Mouse (Mus musculus): ENCODE results near the gene Gpd2.

Gene Gpd2

DNA sequence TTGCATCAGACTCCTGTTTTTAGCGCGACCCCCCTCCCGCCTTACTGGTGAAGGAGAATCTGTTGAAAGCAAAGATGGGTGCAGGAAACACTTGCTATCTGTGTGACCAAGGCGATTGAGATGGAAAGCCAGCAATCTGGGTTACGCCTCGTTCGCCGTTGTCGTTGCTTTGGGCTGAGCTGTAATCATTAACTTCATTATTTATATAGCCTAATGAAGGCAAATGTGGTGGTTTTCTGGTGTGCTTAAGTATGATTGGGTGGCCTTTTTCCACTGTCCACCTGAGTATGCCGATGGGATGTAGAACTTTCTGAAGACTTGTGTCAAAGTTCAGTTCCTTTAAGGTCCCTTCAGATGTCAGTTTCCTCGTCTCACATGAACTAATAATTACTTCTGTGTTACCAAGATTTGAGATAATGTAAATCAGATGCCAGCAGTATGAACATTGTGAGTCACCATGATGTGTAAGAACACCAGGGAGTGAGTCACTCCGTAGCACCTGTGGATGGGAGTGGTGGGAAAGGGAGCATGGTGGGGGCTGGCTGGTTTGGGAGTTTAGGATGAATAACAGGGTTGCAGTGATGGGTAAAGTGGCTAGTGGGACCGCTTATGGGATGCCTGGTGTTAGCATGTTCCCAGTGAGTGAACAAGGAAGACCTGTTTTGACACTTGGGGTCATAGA lies 14.3 kb downstream of the Gpd2 start:
- no peak for DNase-seq

DNA sequence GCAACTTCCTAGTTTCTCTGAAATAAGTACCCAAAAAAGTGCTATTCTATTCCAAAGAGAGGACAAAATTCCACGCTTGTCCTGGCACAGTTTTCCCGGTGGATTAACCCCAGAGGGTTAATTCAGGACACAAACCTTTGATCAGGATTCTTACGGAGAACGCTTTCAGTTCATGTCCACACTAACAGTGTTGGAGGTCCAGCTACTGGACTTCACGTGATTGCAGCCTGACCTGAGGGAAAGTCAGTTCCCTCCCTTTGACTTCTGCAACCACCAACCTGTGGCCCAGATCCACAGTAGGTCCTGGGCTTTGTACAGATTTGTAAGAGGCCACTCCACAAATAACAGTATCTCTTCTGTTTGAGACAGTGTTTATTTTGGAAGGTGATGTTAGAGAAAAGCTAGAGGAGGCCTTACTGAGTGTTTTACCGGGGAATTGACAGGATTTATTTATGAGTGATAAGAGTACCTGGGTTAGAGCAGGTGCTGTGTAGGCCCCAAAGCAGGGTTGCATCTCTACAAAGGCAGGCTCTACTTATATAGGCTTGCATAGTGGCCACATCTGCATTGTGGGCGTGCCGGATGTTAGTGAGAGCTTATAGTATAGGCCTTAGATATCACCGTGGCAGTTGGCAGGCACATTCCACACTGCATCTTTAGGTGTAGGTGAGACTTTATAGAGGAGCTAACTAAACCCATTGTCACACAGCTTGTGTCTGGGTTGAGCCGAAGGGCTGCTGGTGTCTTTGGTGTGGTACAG lies 15.3 kb downstream of the Gpd2 start:
- no peak for DNase-seq

DNA sequence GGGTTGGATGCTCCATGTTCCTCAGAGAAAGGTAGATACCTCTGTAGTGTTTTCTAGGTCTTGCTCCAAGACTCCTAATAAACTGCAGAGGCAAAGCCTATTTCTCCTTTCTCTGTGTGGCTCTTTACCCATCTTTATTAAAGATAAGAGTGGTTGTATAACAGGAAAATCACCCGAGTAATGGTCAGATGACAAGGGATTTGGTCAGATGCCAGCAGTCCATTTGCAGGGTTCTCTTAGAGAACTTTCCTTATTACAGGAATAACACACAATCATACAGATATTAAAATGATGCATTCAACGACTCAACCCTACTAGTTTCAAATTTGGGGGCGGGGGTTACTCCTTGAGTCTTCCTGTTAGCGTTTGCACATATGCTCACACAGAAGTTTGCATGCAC lies 16.8 kb downstream of the Gpd2 start:
- peak; percentile 39 for DNase-seq

DNA sequence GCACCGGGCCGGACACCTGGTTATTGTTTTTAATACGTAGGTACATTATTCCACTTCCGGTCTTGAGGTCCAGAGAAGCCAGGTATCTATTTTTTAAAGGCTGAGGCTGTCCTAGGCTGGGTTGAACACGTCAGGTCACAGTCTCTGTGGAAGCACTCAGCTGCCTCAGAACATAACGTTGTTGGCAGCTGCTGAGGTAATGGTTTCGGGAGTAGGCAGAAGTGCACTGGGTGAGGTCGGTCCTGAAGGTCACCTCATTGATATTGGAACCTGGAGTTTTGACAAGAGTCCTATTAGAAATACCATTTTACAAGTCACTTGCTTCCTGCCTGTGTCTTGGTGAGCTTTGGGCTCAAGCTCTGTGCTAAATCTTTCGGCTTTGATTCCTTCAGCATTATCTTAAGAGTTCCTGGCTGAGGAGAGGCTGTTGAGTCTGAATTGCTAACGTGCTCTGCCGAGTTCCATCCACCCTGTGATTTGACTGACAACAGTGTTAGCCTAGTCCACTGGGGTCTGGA lies 17.8 kb downstream of the Gpd2 start:
- peak; percentile 49 for DNase-seq

DNA sequence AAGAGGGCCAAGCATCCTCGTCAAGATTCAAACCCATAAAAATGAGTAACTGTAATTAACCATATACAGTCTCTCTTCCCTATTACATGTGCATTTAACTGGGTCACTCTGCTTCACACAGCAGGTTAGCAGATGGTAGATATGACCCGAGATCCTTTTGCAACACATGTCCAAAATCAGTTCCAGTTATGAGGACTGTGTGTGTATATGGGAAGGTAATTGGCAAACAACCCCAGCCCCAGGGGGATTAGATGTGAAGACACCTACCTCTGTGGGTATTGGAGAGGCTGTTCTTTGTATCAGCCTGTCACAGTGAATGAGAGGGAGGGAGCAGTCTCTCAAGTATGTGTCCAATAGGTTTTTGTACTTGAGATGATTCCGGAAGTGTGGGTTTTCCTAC lies 18.4 kb downstream of the Gpd2 start:
- peak; percentile 78 for DNase-seq

DNA sequence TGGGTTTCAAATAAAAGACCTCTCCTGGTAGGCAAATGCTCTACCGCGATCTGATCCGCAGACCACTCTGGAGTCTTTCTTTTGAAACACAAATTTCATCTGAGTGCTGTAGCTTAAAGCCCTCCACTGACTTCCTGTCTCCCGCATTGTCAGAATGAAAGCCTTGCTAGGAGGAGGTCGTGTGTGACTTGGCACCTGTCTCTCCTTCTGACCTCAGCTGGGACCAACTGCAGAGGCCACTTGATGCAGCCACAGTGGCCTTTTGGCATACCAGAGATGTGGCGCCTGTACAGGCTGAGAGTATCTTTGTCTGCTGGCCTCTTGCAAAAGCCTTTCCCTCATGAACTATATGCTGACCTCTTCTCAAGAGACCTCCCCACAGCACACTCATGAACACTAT lies 19.0 kb downstream of the Gpd2 start:
- DNase-seq, result peak; percentile 59

DNA sequence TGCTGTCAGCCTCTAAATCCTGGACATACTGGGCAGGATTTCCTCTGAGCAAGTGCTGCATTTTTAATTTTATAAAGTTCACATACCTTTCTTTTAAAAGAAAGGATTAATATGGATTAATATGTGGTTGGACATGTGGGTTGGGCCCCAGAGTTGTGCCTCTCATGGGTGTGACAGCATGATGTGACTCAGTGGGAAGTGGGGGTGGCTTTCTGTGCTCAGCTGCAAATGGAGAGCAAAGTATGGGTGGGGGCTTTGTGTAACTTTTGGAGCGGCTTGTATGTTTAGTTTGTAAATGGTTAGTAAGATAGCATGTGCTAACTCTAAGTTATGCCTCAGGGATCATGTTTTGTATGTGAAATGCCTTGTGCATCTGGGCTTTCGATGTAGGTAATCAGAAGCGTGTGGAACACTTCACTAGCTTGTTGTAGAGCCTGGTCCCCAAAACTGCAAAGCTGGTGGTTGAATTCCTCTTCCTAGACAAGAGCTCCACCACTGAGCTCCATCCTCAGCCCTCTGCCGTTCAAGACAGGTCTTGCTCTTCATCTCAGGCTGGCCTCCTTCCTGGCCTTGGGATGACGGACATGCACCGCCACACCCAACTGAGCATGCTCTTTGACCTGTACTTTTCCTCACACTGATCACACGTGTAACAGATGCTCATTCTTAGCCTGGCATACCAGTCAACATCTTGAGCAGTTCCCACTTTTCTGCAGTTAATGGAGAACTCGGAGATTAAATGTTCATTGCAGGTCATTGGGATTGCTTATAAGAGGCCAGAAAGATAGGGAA lies 24.0 kb downstream of the Gpd2 start:
- no peak for DNase-seq

DNA sequence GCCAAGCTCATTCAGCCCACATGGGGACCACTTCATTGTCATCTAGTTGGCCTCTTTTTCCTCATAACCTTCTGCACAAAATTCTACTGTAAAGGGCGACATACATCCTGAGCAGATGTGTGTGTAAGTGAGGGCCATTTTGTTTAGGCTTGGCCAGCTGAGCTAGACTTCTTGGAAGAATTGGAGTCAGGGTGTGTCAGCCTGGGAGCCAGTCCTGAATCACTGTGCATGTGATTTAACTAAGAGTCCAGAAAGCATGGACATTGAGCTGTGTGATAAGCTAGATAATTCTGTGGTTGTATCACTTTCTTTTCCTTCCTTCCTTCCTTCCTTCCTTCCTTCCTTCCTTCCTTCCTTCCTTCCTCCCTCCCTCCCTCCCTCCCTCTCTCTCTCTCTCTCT lies 26.0 kb downstream of the Gpd2 start:
- DNase-seq, result no peak

DNA sequence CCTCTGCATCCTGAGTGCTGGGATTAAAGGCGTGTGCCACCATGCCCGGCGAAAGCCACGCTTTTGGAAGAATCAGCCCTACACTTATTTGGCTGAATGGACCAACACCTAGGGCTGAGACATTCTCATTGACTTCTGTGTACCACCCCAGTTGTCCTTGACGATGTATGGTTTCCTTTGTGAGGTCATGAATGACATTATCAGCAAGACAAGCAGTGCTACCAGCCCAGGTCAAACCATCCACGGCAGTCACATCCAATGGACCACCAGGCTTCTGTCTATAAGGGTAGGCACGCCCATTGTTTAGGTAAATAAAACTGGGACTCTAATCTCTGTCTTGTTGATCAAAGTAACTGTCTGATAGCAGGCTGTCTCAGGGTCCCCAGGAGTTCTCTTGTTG lies 27.5 kb downstream of the Gpd2 start:
- DNase-seq, result no peak

DNA sequence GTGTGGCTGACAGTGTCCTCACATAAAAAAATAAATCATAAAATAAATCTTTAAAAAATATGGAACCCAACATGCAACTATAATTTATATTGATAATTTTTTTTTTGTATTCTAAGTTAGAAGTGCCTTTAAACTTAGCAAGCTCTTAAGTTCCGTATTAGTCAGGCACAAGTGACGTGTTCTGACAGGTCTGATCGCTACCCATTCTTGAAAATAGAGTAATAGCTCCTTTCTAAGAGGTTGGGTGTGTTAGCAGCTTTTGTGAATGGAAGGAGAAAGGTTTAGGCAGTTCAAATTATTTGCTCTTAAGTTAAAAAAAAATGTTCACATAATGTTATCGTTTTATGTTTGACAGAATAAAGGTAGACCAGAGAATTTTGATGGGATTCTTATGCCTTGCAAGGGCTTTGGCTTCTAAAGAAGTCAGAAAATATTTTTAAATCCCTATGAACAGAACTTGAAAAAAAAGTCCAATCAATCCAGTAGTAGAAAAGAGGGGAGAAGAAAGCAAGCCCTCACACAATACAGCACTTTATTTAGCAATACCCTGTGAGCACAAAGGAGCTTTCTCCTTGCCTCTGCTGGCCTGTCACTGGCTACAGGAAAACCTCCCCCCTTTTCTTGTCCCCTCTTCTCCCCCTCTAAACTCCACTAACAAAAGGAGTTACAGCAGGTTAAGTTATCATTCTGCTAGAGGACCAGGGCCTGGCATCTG lies 29.4 kb downstream of the Gpd2 start:
- no peak for DNase-seq

DNA sequence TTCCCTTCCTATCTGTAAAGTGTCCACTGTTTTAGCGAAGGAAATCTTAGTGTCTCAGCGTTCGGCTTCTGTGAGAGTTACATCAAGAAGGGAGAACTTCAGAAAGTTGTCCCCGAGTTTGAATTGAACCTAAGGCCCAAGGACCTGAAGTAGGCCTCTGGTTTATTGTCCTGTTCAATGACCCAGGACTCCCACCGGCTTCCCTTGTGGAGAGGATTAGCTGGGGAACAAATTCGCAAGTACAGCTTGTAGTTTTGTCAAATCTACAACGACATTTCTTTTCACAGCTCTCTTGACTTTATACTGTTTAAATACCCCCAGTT lies 29.9 kb downstream of the Gpd2 start:
- DNase-seq, result no peak

DNA sequence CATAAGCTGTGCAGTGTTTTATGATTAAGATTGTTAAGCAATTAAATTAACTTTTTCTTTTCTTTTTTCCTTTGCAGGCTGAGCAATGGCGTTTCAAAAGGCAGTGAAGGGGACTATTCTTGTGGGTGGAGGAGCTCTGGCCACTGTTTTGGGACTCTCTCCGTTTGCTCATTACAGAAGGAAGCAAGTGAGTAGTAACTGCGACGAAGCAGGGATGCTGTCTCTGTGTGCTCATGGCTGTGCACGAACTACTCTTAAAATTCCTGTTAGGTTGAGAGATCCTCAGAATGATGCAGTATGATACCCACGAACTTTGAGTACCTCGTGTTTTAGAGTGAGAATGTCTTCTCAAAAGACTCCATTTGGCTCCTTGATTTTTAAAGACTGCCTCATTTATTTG lies 30.5 kb downstream of the Gpd2 start:
- DNase-seq, result no peak

DNA sequence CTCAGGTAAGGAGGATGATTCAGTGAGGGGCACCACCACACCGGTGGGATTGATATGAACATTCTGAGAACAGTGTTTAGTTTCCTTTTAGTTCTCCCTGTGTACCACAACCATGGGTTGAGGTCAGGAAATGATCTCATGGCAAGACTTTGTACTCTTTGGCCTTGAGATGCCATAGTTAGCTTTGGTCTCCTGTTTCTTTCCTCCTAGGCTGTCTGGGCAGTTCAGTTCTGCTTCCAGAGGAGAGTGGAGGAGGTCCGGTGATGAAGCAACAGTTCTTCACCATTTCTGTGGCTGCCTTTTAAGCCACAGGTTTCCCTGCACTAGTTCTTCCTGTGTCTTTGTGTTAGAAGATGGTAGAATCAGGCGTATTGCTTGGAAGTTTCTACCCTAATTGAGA lies 31.4 kb downstream of the Gpd2 start:
- DNase-seq, result no peak

DNA sequence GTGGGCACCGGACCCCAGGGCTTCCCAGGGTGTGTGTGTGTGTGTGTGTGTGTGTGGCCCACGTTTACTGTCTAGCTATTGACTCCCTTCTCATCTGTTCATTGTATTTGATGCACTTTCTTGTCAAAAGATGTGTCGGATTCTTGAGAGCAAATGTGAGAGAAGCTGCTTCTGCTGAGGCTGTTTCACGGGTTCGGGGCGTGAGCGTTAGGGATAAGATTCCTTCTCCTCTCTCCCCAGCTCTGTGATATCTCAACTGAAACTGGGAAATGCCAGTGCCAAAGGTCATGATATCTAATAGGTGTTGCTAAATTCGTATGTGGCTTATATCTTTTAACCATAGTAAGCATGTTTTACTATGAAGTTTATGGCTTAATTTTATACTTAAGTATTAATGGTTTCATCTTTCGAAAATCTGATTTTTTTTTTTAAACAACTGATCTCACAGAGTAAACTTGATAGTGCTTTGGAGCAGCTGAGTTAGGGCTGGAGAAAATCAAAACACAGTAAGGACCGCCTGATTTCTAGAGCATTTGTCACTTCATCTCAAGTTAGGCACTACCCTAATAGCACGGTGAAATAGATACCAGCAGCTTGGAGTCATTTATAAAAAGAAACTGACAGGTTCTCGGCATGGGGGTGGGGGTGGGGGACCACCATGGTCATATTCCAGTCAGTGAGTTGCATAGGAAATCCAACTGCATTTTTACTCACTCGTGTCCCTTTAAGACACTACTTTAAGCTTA lies 32.4 kb downstream of the Gpd2 start:
- no peak for DNase-seq

DNA sequence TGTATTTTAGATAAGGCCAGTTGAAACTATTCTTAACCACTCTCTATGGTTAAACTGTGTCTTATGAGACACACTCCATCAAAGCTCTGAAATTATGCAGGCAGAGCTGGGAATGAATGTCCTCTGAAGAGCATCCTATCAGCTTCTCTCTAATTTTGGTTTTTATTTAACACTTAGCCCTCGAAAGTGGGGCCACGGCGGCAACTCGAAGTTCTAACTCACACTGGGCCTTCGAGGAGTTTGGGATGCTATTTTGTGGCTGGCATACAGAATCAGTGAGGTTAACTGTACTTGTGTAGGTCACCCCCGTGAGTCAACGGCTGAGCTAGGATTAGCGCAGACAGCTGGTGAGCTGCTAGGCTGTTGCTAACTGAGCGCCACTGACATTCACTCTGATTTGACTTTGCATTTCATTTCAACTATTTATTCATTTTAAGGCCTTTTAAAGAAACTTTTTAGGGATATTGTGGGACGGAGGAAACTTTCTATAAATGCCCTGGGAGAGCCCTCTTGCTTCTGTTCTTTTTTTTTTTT lies 42.8 kb downstream of the Gpd2 start:
- DNase-seq, result no peak

DNA sequence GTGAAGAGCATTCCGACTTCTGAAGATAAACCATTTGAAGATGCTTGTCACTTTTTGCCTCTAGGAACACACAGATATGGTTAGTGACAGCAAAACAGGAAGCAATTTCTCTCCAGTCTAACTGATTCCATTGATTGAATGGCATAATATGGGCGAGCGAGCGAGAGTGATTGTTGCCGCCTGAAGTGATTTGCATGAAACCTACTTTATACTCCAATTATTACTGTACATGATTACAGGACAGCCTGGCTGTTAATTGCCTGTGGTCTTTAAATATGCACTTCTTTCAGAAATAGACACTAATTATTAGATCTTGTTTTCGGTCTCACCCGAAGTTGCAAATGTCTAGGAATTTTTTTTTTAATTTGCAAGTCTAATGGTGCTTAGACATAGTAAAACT lies 46.4 kb downstream of the Gpd2 start:
- no peak for DNase-seq

DNA sequence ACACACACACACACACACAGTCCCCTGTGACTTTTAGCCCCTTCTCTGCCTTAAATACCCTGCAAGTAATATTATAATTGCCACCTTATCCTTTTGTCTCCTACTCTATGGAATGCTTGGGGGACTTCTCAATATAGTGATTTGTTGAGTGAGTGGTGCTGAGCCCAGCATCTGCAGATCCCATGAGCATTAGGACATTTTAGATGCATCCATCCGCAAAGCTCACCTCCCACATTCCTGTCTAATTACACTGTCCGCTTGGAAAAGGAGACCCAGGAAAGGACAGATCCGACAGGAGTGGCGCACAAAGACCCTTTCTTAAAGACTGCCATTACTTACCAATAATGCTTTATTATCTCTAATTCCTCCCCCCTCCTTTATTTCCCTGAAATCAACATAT lies 47.8 kb downstream of the Gpd2 start:
- DNase-seq, result no peak

DNA sequence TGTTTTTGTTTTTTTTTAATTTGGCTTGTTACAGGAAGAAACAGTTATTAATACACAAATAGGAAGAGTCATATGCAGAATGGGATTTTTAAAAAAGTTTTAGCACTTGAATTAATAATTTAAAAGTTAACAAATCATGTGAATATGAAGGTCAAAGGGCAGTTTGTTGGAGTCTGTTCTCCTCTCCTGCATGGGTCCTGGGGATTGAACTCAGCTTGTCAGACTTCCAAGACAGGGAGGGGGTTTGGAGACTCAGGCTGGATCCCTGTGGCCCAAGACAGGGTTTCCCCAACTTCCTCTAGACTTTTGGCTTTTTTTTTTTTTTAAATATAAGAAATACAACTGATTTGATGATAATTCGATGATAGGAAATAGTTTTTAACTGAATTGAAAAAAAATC lies 50.6 kb downstream of the Gpd2 start:
- no peak for DNase-seq

DNA sequence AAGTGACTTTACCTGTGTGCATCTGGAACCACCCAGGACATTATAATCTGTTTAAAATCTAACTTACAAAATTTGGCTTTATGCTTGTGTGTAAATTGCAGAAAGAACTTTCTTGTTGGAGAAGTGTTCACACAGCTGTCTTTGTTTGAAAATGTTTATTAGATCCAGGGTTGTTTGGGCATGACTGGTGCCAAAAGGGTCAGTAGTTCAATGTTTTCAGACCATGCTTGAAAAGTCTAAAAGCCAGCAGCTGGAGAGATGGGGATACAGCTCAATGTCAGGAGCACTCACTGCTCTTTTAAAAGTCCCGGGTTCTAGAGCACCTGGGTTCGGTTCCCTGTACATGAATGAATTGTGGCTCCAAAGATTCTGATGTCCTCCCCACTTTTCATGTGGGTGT lies 56.1 kb downstream of the Gpd2 start:
- DNase-seq, result no peak

DNA sequence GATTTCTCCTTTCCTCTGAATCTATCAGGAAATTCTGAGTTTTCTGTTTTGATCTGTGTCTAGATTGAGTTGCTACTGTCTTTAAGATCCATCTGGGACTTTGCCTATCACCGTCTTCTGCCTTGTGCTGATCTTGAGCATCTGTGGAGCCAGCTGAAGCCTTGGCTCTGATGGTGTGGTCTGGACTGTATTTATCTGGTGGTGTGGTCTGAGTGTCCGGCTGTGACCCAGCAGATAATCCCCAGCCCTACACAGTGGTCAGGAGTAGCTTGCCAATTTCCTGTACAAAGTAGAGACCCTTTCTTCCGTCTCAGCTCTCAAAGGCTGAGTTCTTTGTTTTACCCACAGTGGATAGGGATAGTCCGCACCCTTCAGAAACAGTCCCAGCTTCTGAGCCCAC lies 58.6 kb downstream of the Gpd2 start:
- no peak for DNase-seq

DNA sequence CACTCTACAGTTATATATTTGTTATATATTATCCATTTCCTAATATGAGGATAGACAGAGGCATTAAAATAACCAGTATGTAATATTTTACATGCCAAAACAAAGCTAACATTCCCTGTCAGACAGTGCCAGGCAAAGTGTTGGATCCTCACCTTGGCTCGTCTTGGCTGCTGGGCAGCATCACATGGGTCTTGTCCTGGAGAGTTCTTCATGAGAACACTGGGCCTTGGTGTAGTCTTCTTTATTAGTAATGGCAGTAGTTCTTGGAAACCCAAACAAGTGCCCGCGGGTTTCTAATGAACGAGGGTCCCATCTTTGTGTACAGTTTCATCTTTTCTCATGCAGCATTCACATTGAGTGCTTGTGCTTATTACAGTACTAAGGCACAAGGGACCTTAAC lies 59.8 kb downstream of the Gpd2 start:
- DNase-seq, result no peak

DNA sequence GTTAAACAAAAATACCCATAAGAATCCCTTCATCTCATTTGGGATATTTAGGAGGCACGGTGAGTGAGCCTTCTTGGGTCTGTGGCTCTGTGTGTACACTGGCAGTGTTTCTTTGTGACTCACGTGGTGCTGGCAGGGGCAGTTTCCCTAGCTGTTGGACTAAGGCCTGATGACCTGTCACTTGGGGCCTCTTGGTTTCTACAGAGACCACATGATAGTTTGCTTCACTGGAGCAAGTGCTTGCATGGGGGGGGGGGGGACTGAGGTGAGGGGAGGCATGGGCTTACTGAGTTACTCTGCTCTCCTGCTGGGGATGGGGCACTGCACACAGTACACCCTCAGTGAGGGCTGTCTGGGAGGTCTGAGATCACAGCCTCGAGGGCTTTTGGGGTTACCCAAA lies 64.1 kb downstream of the Gpd2 start:
- peak; percentile 10 for DNase-seq

Measured in cerebellum, adult 9-10 months (tissue).